Mouse (Mus musculus) forebrain, embryonic 14.5 days (tissue): ENCODE measurements around the gene Clec1a. TPM values are rescaled to one million over a fixed set of nuclear protein-coding genes. Genes with fewer than 3 reads are reported as not detected.

Source experiments
- ATAC-seq: fragments of 200-750 bp; cut with Nextera tagmentation; 2 replicates; pipeline ENCODE4 v1.8.0; 2017; ENCODE audit warnings: mild to moderate bottlenecking, moderate library complexity
- DNase-seq: peaks from one replicate; pipeline ENCODE4 v3.0.0-alpha.2; 2015; ENCODE audit warnings: low spot score
- H3K27ac ChIP-seq: fragments of 300-500 bp; sonication (generic); 2 replicates; pipeline ENCODE4 v1.5.1; 2014; ENCODE audit warnings: low read depth, mild to moderate bottlenecking, control low read depth, low read length, moderate library complexity
- H3K27me3 ChIP-seq: fragments of 300-500 bp; sonication (generic); replicated peaks from 2 replicates; pipeline ENCODE4 v1.6.1; 2014; ENCODE audit warnings: low read length, control low read depth, mixed read lengths; ENCODE audit not compliant: control insufficient read depth, insufficient read depth
- H3K36me3 ChIP-seq: fragments of 300-500 bp; sonication (generic); 2 replicates; pipeline ENCODE4 v1.6.1; 2014; ENCODE audit warnings: low read length, control low read depth; ENCODE audit not compliant: control insufficient read depth, insufficient read depth
- H3K4me1 ChIP-seq: fragments of 300-500 bp; sonication (generic); 2 replicates; pipeline ENCODE4 v1.6.1; 2014; ENCODE audit warnings: antibody characterized with exemption, low read length, control low read depth; ENCODE audit not compliant: control insufficient read depth, insufficient read depth
- H3K4me2 ChIP-seq: fragments of 300-500 bp; sonication (generic); 2 replicates; pipeline ENCODE4 v1.6.1; 2014; ENCODE audit warnings: mild to moderate bottlenecking, control low read depth, low read length
- H3K4me3 ChIP-seq: fragments of 300-500 bp; sonication (generic); 2 replicates; pipeline ENCODE4 v1.5.1; 2014; ENCODE audit warnings: low read depth, low read length, control low read depth
- H3K9ac ChIP-seq: fragments of 300-500 bp; sonication (generic); 2 replicates; pipeline ENCODE4 v1.6.1; 2014; ENCODE audit warnings: mild to moderate bottlenecking, low read length, control low read depth, moderate library complexity
- H3K9me3 ChIP-seq: fragments of 300-500 bp; sonication (generic); replicated peaks from 2 replicates; pipeline ENCODE4 v1.6.1; 2016; ENCODE audit warnings: low read length, control low read depth, mixed read lengths; ENCODE audit not compliant: control insufficient read depth
- WGBS: fragments of 180-500 bp; shearing (Covaris S2); extraction: QIAGEN DNeasy Blood & Tissue Kit; methylation state at CpG from one replicate; pipeline ENCODE4 v1.1.7; 2014; 5-methylcytosine and 5-hydroxymethylcytosine counted together
- polyA plus RNA-seq: library from polyadenylated mRNA; unstranded; fragments of >200 nt; fragmentation: Nextera tagmentation; extraction: Ambion mirVana; gene quantifications from 2 replicates; pipeline ENCODE4 v1.2.1, GENCODE M21; 2014

Clec1a gene
- polyA plus RNA-seq, 1 experiment from 2014 or later: 1.5 TPM

DNA sequence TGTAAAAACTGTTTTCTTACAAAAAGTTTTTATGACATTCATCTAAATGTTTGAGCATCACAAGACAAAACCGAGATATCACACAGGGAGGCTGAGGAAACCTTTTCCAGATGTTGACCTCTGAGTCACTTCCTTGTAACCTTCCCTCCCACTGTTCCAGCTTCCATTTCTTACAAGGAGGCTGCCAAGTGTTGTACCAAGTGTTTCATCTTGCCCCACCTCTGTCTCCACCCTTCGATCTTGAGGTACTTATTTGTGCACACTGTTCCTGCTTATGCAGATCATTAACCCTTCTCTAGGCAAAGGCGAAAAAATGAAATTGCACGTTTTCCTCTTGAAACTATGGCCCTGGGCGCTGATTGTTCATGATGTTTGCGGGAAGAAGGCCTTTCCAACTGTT, 2.1 kb downstream of the Clec1a start:
- H3K4me2 ChIP-seq: no peak overlapping the region
- ATAC-seq (no peak), DNase-seq (no peak)
- WGBS: 82% methylated on average over 6 of the region's 6 CpGs
- H3K27me3 ChIP-seq: no peaks in the 10 kb centered on the region
- no peak overlapping the region for H3K27ac ChIP-seq
- no peaks in the 10 kb centered on the region for H3K36me3 ChIP-seq
- H3K4me1 ChIP-seq: no peaks in the 10 kb centered on the region
- no peak overlapping the region for H3K4me3 ChIP-seq
- no peak overlapping the region for H3K9ac ChIP-seq
- H3K9me3 ChIP-seq: no peaks in the 10 kb centered on the region

DNA sequence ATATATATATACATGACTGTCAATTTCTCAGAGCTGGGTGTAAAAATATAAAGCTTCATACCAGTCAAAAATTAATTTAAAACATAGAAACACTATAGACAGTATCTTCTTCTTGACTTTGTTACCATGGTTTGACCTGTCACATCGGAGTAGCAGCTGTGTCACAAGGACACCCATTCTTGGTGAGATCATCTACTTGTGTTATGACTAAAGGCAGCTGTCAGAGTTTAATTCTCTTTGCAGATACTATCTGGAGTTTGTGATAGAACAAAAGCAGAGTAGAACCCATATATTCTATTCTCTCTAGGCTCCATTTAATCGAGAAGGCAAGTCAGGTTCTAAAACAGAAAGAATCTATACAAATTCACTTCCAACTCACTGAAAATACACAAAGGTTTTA, 13.8 kb downstream of the Clec1a start:
- ATAC-seq: no peak
- 89% methylated on average over 2 of the region's 2 CpGs for WGBS
- no peak for DNase-seq
- no peaks in the 10 kb centered on the region for H3K4me1 ChIP-seq
- no peak overlapping the region for H3K4me3 ChIP-seq
- H3K27ac ChIP-seq: no peak overlapping the region
- no peaks in the 10 kb centered on the region for H3K27me3 ChIP-seq
- no peaks in the 10 kb centered on the region for H3K9me3 ChIP-seq
- no peak overlapping the region for H3K4me2 ChIP-seq
- no peaks in the 10 kb centered on the region for H3K36me3 ChIP-seq
- no peak overlapping the region for H3K9ac ChIP-seq

GRCm38 (mm10) chr6:129436025-129436424, 15.8 kb downstream of the Clec1a start:
- H3K9me3 ChIP-seq: no peaks in the 10 kb centered on the region
- no peak overlapping the region for H3K27ac ChIP-seq
- 86% methylated on average over 3 of the region's 3 CpGs for WGBS
- no peak for DNase-seq
- no peak overlapping the region for H3K4me3 ChIP-seq
- H3K9ac ChIP-seq: no peak overlapping the region
- no peak for ATAC-seq
- H3K36me3 ChIP-seq: no peaks in the 10 kb centered on the region
- H3K4me1 ChIP-seq: no peaks in the 10 kb centered on the region
- no peaks in the 10 kb centered on the region for H3K27me3 ChIP-seq
- H3K4me2 ChIP-seq: no peak overlapping the region

GRCm38 (mm10) chr6:129434239-129434638, 17.6 kb downstream of the Clec1a start:
- Histone ChIP-seq H3K36me3 (no peaks in the 10 kb centered on the region), H3K9ac (no peak overlapping the region), H3K4me3 (no peak overlapping the region), H3K4me1 (no peaks in the 10 kb centered on the region), H3K4me2 (no peak overlapping the region), H3K9me3 (no peaks in the 10 kb centered on the region), H3K27ac (no peak overlapping the region), H3K27me3 (no peaks in the 10 kb centered on the region)
- WGBS: 37% methylated on average over 5 of the region's 5 CpGs
- ATAC-seq (no peak), DNase-seq (no peak)

- 92% methylated on average over 4 of the region's 4 CpGs for WGBS
- no peak for DNase-seq
- Histone ChIP-seq H3K9ac (no peak overlapping the region), H3K4me1 (no peaks in the 10 kb centered on the region), H3K4me2 (no peak overlapping the region), H3K27me3 (no peaks in the 10 kb centered on the region), H3K9me3 (no peaks in the 10 kb centered on the region), H3K4me3 (no peak overlapping the region), H3K36me3 (no peaks in the 10 kb centered on the region), H3K27ac (no peak overlapping the region)
- ATAC-seq: no peak
Measured at GRCm38 (mm10) chr6:129427281-129427680, 24.5 kb downstream of the Clec1a start.

DNA sequence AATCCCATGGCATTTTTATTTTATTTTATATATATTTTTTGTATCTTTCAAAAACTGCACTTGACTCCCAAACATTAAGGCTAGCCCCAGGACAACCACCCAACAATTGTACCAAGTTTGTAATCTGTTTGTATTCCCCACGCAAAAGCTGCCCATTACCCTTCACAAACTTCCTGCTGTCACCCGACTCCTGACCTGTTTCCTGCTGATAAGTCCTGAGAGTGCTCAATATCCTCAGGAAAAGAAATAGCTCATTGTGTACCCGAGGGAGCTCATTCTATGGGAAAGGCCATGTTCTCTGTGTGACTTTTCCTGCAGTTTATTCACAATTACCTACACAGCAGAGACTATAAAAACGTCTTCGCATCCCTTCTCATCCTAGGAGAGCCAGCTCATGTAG, 26.0 kb downstream of the Clec1a start:
- Histone ChIP-seq H3K4me3 (no peak overlapping the region), H3K27me3 (no peaks in the 10 kb centered on the region), H3K9ac (no peak overlapping the region), H3K9me3 (no peaks in the 10 kb centered on the region), H3K36me3 (no peaks in the 10 kb centered on the region), H3K27ac (no peak overlapping the region), H3K4me2 (no peak overlapping the region), H3K4me1 (no peaks in the 10 kb centered on the region)
- no peak for DNase-seq
- WGBS: 32% methylated on average over 5 of the region's 5 CpGs
- ATAC-seq: no peak

- 76% methylated on average over 5 of the region's 5 CpGs for WGBS
- no peak for ATAC-seq
Measured at GRCm38 (mm10) chr6:129425217-129425616, 26.6 kb downstream of the Clec1a start.

DNA sequence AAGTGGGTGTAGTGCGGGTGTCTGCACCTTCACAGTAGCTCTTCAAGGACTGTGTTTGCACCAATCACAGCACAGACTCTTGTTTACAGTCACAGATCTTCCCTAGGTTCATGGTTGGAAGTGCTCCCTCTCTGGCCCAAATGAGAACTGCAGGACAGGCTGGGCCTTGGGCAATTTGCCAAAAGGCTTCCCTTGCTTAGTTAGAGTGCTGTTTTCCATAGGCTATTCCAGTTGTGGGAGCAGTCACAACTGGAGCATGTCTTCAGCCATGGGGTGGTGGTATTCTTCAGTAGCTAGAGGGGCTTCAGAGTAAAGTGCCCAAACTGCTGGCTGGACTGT, 28.1 kb downstream of the Clec1a start:
- H3K4me3 ChIP-seq: no peak overlapping the region
- H3K4me1 ChIP-seq: no peaks in the 10 kb centered on the region
- no peaks in the 10 kb centered on the region for H3K9me3 ChIP-seq
- H3K4me2 ChIP-seq: no peak overlapping the region
- H3K36me3 ChIP-seq: no peaks in the 10 kb centered on the region
- no peaks in the 10 kb centered on the region for H3K27me3 ChIP-seq
- ATAC-seq (peak; percentile 91), DNase-seq (peak; percentile 73)
- WGBS: 27% methylated on average over 1 of the region's 1 CpGs
- no peak overlapping the region for H3K27ac ChIP-seq
- no peak overlapping the region for H3K9ac ChIP-seq

More at GRCm38 (mm10) chr6:129425217-129425616, 26.6 kb downstream of the Clec1a start:
- DNase-seq: no peak
- Histone ChIP-seq H3K9me3 (no peaks in the 10 kb centered on the region), H3K4me1 (no peaks in the 10 kb centered on the region), H3K4me2 (no peak overlapping the region), H3K27ac (no peak overlapping the region), H3K9ac (no peak overlapping the region), H3K36me3 (no peaks in the 10 kb centered on the region), H3K27me3 (no peaks in the 10 kb centered on the region), H3K4me3 (no peak overlapping the region)

DNA sequence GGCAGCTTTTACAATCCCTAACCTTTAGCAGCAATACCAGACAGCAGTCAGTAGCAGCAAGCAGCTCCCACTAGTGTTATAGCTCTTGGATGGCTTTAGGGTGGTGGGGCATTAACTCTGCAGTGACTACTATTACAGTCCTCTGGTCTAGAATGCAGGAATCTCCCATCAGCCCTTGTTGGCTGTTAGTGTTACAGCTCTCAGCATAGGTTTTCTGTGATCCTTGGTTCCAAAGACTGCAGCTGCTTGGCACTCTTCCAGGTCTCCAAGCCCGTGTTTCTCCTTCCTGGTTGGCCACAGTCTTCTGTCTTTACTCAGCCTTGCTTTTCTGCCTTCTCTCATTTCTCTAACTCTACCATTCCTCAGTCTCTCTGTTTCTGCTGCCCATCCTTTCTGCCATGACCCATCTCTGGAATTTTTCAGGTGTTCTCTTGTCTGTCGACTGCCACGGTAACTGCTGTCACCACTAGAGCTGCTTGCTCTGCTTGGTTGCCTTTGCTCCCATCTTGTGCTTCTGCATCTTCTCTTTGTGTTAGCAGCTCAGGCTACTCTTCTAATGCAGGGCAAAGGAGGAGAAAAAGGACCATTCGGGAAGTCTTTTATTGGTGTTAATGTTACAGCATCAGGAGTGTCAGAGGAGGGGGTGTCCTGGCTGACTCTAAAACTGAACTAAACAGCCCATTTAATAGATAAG, 28.6 kb downstream of the Clec1a start:
- no peaks in the 10 kb centered on the region for H3K9me3 ChIP-seq
- no peaks in the 10 kb centered on the region for H3K36me3 ChIP-seq
- peak; percentile 48 for ATAC-seq
- DNase-seq: peak; percentile 54
- H3K27me3 ChIP-seq: no peaks in the 10 kb centered on the region
- no peak overlapping the region for H3K9ac ChIP-seq
- H3K4me2 ChIP-seq: no peak overlapping the region
- H3K27ac ChIP-seq: no peak overlapping the region
- no peaks in the 10 kb centered on the region for H3K4me1 ChIP-seq
- 77% methylated on average over 4 of the region's 4 CpGs for WGBS
- no peak overlapping the region for H3K4me3 ChIP-seq
